Mouse (Mus musculus): Measurements from ENCODE around the gene Tmem170b.

GRCm38 (mm10) chr13:41655576-41656090 lies 49.9 kb downstream of the Tmem170b start:
- TF ChIP-seq CTCF (IDR thresholded peaks at IDR 0.05; ENCODE audit: insufficient read depth, low read length) (no peak), POLR2A (IDR thresholded peaks at IDR 0.05; ENCODE audit: borderline replicate concordance, extremely low read depth, low read depth, low read length) (no peak)

Data from lung, adult 2 months (tissue).